Mouse (Mus musculus) MEL-GATA-1-ER (cell line): ENCODE data around the gene Ifngr2.
"Not testable (repeated sequence)": the region's sequence is repeated elsewhere in the genome, so short reads cannot be mapped to it uniquely, and the experiment has no call there.

Experiments used
- DNase-seq: peaks from one replicate; pipeline ENCODE4 v3.0.0-alpha.2; 2012; ENCODE audit warnings: low read depth; ENCODE audit errors: extremely low read depth

Gene Ifngr2

DNA sequence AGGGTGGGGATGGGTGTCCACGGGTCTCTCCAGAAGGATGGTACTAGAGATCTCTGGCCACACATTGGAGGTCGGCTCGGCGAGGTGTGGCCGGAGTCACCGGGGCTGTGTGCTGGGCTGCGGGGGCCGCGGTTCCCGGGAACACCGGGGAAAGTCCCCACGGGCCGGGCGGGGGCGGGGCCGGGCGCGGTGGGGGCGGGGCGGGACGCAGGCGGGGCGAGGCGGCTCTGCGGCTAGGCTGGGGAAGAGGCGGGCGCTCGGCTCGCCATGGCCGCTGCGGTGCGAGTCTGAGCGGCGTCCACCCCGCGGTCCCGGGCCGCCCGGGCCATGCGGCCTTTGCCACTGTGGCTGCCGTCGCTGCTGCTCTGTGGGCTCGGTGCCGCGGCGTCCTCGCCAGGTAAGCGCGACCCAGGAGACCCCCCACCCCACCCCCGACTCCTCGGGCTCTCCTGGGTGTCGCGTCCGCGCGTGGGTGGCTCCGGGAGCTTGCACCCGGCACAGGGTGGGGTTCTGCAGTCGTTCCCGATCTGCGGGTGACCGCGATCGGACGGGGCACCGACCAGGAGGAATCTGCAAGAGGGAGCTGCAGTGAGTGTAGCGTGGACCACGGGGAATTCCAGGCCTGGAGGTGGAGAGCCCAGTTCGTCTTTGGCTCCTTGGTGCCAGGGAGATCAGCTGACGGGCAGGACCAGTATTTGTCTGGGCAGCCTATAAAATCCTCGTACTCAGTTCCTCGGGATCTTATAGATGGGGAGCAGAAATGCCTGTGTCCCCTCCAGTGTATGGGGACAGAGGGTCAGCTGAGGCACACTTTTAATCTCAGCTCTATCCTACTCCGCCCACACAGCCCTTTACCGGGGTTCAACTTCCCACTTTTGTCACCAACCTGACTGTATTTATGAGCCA, at the start of gene Ifngr2:
Gene Ifngr2, plus strand, starts transcription at position 237 of the 906 bp plus-strand sequence.
- no peak for DNase-seq

- no peak for DNase-seq
Measured at GRCm38 (mm10) chr16:91498041-91498440, 48.8 kb upstream of the Ifngr2 start.

DNA sequence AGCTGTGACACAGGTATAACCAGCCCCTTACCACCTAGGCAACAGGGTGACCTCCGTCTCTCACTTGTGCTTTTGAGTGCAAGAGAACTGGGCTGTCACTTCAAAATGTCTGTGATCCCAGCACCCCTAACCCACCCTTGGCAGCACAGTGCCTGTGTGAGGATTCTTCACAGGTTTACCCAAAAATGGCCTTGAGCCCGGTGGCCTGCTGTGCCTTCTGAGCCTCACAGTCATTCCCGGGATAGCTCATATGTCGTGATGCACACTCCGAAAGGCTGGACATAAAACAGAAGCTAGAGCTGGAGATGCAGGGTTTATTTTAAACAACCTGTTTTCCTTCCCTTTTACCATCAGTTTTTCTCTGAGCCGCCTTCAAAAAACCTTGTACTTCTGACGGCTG, 42.2 kb upstream of the Ifngr2 start:
- no peak for DNase-seq

DNA sequence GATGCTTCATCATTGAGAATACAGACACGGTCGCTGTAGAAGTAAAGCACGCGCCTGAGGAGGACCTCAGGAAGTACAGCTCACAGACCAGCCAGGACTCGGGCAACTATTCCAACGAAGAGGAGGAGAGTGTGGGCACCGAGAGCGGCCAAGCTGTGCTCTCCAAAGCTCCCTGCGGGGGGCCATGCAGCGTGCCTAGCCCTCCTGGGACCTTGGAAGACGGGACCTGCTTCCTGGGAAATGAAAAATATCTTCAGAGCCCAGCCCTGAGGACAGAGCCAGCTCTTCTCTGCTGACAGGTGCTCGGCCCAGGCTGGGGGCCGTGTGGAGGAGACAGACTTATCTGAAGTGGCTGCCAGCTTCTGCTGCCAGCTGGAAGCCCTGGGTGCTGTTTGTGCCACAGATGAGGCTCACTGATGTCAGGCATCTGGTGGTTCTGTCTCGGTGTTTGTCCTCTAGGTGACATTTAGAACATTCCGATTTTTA, 41.7 kb upstream of the Ifngr2 start:
- no peak for DNase-seq

DNA sequence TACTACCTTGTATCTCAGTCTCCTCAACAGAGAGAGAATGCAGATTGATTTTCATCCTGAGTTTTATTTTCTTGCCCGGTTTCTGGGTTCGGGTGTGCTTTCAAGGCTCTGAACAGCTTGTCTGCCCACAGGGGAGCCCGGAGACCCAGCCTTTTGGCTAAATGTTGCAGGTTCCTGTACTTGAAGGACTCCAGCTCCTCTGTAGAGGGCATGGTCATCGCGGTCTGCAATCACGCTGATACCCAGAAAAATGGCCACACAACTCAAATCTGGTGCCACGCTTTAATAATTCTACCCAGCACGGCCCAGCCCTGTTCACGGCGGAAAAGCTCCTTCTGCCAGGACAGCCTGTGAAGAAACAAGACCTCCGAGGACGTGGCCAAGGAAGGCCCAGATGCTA, 40.5 kb upstream of the Ifngr2 start:
- no peak for DNase-seq

- peak; percentile 61 for DNase-seq
Measured at GRCm38 (mm10) chr16:91512161-91512787, 34.6 kb upstream of the Ifngr2 start.

DNA sequence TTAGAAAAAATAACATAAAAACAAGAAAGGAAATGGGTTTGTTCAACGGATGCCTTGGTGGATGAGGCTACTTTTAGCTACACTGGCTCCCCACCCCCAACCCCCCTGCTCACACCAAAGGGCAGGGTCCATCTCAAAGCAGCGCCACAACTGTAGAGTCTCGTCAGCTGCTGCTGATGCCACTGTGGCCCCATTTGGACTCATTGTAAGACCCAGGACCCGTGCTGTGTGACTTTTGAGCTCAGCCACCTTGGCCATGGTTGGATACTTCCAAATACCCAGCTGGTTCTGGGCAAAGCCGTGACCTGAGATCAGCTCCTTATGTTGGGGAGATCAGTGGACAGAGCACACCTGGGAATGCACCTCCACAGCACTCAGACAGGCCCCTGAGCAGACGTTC, 33.8 kb upstream of the Ifngr2 start:
- no peak for DNase-seq

DNA sequence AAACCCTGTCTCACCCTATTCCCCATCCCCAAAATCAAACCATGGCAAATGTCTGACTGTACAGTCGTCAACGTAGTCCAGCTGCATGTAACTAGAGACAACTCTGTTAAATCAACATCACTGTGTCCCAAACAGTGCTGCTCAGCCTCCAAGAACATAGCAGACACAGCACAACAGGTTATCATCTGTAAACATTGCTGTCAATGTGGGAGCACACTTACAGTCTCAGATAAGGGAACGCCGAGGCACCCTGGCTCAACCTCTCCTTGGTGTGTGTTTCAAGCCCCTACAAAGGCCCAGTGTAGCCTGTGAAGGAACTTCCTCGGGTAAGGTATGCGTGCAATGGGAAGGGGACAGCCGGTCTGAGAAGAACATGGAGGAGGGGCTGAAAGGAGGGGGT, 29.9 kb upstream of the Ifngr2 start:
- no peak for DNase-seq

GRCm38 (mm10) chr16:91522040-91522439, 24.8 kb upstream of the Ifngr2 start:
- no peak for DNase-seq

GRCm38 (mm10) chr16:91522479-91523309, 24.2 kb upstream of the Ifngr2 start:
- DNase-seq: peak; percentile 76

GRCm38 (mm10) chr16:91524206-91524605, 22.7 kb upstream of the Ifngr2 start:
- DNase-seq: no peak

DNA sequence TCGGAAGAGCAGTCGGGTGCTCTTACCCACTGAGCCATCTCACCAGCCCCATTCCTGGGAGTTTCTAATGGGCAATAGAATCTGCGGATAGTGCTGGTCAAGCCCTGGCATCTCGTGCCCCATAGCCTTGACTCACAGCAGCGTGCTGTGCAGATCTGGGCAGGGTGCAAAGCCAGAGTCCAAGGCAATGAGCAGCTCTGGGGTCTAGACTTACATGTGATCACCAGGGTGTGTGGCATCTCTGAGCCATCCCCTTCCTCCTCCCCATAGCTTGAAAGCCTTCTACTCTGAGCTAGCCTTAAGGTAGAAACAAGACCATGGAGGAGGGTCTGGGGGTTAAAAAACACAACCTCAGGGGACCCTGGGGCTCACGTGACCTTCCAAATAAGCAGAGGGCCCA, 20.6 kb upstream of the Ifngr2 start:
- DNase-seq: no peak

- DNase-seq: no peak
Measured at GRCm38 (mm10) chr16:91527051-91527450, 19.8 kb upstream of the Ifngr2 start.

DNA sequence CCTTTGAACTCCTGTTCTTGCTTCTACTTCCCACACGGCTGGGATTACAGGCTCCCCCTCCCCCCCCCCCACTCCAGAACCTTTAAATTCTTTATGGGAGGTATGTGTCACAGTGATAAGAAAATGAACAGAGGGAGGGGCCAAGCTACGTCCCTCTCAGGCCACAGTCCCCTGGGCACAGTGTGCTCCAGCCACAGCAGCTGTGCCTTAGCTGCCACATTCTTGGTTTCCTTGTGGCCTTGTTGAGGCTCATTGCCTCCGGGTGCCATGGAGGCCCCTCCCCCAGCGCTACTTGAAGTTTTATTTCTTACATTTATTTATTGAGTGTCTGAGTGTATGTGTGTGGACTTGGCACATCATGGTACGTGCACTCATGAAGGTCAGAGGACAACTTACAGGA, 19.4 kb upstream of the Ifngr2 start:
- DNase-seq: no peak

GRCm38 (mm10) chr16:91528578-91528977, 18.3 kb upstream of the Ifngr2 start:
- DNase-seq: no peak

DNA sequence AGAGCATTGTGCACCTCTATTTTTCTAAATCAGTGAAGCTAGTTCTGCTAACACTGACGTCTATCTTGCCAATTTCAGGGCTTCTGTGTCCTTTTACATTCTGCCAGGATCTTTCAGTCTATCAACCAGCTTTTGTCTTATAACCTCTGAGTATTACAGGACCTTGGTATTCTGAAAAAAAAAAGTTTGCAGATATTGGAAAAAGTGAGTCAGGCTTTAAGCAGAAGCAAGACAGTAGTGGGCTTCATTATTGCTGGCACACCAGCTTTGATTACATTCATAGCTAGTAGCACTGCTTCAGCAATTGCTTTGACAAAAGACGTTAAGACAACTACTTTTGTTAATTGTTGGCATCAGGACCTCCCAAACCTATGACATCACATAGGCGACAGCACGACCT, 16.0 kb upstream of the Ifngr2 start:
- not testable (repeated sequence) for DNase-seq

- no peak for DNase-seq
Measured at GRCm38 (mm10) chr16:91531856-91532255, 15.0 kb upstream of the Ifngr2 start.

- no peak for DNase-seq
Measured at GRCm38 (mm10) chr16:91532429-91532828, 14.4 kb upstream of the Ifngr2 start.

DNA sequence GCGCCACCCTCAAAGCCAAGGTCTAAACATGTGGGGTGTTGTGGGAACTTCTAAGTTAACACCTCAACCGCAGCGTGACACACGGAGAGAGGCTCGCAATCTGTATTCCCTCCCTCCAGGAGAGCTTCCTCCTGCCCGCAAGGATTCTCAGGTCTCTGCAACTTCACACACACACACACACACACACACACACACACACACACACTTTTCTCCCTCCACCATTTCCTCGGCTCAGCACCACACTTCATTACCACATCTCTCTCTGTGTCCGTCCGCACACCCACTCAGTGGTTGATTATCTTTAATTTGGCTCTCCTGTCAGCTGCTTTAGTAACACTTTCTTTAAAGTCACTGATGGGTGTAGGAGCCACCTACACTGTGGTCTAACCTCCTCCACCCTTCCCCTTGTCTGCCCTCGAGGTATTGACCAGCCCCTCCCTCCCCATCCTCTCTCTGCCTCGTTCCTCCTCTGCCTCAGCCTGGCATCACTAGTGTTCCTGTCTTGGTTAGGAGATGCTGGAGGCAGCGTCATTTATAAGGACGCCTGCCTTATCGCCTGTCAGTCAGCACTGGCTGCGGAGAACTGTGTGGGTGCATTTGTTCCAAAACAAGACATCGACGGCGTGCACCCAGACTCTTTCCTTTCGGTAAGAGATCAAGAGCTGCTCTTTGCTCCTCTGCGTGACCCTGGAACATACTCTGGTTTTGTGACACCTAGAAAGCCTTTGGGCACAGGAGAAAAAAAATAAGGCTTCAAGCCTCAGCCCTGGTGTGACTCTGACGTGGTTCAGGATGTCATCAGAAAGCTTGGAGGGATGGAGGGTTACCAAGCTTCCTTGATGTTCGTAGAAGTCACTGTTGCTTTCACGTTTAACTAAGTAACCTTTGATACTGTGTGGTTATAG, 13.5 kb upstream of the Ifngr2 start:
- no peak for DNase-seq

DNA sequence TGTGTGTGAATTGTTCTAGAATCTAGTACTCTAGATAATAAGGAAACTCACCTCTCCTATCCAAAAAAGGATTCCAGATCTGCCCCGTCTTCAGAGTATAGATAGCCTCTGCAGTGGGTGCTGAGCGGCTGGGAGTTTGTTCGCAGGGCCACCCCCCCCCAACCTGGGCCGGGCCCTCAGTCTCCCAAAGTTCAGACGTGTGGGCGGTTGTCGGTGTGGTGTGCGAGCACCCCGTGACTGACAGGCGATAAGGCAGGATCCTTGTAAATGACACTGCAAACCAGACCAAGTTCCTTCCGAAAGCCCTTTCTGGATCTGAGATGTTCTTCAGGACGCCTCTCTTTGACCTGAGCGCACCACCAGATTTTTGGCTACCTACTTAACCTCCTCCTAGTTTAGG, 12.4 kb upstream of the Ifngr2 start:
- peak; percentile 85 for DNase-seq

DNA sequence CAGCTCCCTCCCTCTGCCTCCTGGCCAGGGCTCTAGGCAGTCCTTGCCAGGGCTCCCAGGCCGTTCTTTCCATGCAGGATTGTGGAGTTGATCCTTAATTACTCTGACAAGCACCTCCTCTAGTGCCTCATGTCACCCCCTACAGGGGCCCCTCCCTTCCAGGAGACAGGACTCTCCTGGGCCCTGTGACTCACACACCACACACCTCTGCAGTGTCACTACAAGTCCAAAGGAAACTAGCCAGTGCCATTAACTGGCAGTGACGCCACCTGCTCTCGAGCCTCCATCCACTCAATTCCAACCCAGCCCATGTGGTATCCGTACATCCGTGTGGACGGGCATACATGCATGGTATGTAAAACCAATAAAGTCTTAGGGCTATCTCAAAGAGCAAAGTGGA, 12.0 kb upstream of the Ifngr2 start:
- DNase-seq: no peak
